Mouse (Mus musculus) ES-Bruce4 (cell line): ENCODE measurements around the gene Ipo7. TPM values are rescaled to one million over a fixed set of nuclear protein-coding genes. Genes with fewer than 3 reads are reported as not detected.
"Not testable (repeated sequence)": the region's sequence is repeated elsewhere in the genome, so short reads cannot be mapped to it uniquely, and the experiment has no call there.

Source experiments
- H3K27ac ChIP-seq: 2 replicates; pipeline ENCODE4 v1.5.1; 2012; ENCODE audit warnings: low read length, inconsistent platforms; ENCODE audit not compliant: insufficient read depth
- H3K27me3 ChIP-seq: 2 replicates; pipeline ENCODE4 v1.6.1; 2012; ENCODE audit warnings: mild to moderate bottlenecking, low read length, inconsistent platforms; ENCODE audit not compliant: control insufficient read depth, poor library complexity, insufficient read depth, severe bottlenecking
- H3K36me3 ChIP-seq: 2 replicates; pipeline ENCODE4 v1.6.1; 2012; ENCODE audit warnings: inconsistent platforms, mild to moderate bottlenecking, low read length, moderate library complexity; ENCODE audit not compliant: control insufficient read depth, poor library complexity, insufficient read depth, severe bottlenecking
- H3K4me1 ChIP-seq: one replicate; pipeline ENCODE4 v1.8.1; 2011; ENCODE audit warnings: low read length; ENCODE audit not compliant: control insufficient read depth, insufficient read depth
- H3K4me3 ChIP-seq: 2 replicates; pipeline ENCODE4 v1.5.1; 2011; ENCODE audit warnings: low read depth, mild to moderate bottlenecking, low read length
- H3K9ac ChIP-seq: 2 replicates; pipeline ENCODE4 v1.6.1; 2012; ENCODE audit warnings: low read depth, mild to moderate bottlenecking, inconsistent platforms; ENCODE audit not compliant: poor library complexity, severe bottlenecking
- H3K9me3 ChIP-seq: replicated peaks from 2 replicates; pipeline ENCODE4 v1.6.1; 2012; ENCODE audit warnings: mild to moderate bottlenecking, low read length, inconsistent platforms; ENCODE audit not compliant: control insufficient read depth, poor library complexity, insufficient read depth, severe bottlenecking
- CTCF ChIP-seq: IDR thresholded peaks from one replicate; pipeline ENCODE4 v1.8.1; 2011; ENCODE audit warnings: low read depth, low read length
- EP300 ChIP-seq: IDR thresholded peaks from 2 replicates; pipeline ENCODE4 v1.6.1; 2011; ENCODE audit warnings: low read depth, low read length; ENCODE audit not compliant: insufficient read depth
- POLR2A ChIP-seq: IDR thresholded peaks from one replicate; pipeline ENCODE4 v1.8.1; 2011; ENCODE audit warnings: low read length; ENCODE audit not compliant: insufficient read depth
- polyA plus RNA-seq: library from polyadenylated mRNA; stranded (reverse); fragments of >200 nt; gene quantifications from 2 replicates; pipeline ENCODE4 v1.2.4, GENCODE M21; 2011; ENCODE audit warnings: low read depth; ENCODE audit not compliant: missing spikeins, insufficient read depth, insufficient read length

Ipo7 gene
- polyA plus RNA-seq, 1 experiment, result 281 TPM

- peak overlapping the region; percentile 95 for H3K4me3 ChIP-seq
- H3K4me1 ChIP-seq, result no peaks in the 10 kb centered on the region
- H3K27ac ChIP-seq, result peak overlapping the region; percentile 16
- H3K36me3 ChIP-seq, result peaks cover 9% of the 10 kb centered on the region
- TF ChIP-seq CTCF, result no peak
- no peak for TF ChIP-seq EP300
- TF ChIP-seq POLR2A, result no peak
- peak overlapping the region; percentile 77 for H3K9ac ChIP-seq
- H3K27me3 ChIP-seq, result no peaks in the 10 kb centered on the region
- no peaks in the 10 kb centered on the region for H3K9me3 ChIP-seq
These were observed 32.4 kb upstream of the Ipo7 start for GRCm38 (mm10) chr7:109985661-109986132.

- Histone ChIP-seq H3K27me3 (no peaks in the 10 kb centered on the region), H3K4me1 (no peaks in the 10 kb centered on the region), H3K9ac (peak overlapping the region; percentile 77), H3K27ac (0 out of 2 replicates have a peak overlapping the region, but pooled peaks have one; percentile 23), H3K36me3 (peaks cover 8% of the 10 kb centered on the region; the same call in 1 of the 2 replicates), H3K4me3 (peak overlapping the region; percentile 95), H3K9me3 (no peaks in the 10 kb centered on the region)
- TF ChIP-seq CTCF, result no peak
- TF ChIP-seq POLR2A, result peak; percentile 57
- TF ChIP-seq EP300, result 0 out of 2 replicates have a peak, but pooled peaks have one; percentile 43
These were observed 31.9 kb upstream of the Ipo7 start for GRCm38 (mm10) chr7:109986133-109986669.

- not testable (repeated sequence) for H3K27me3 ChIP-seq, H3K9me3 ChIP-seq, H3K4me1 ChIP-seq, H3K36me3 ChIP-seq
- H3K4me3 ChIP-seq, result peak within 1 kb of the TSS; percentile 95
- peak within 1 kb of the TSS; percentile 23 for H3K27ac ChIP-seq
- peak within 1 kb of the TSS; percentile 77 for H3K9ac ChIP-seq
These were observed 31.3 kb upstream of the Ipo7 start, which contains the start of gene Tmem41b for GRCm38 (mm10) chr7:109986775-109987174. Tmem41b (minus strand) TSS chr7:109986929.

GRCm38 (mm10) chr7:109991286-109991685 is 26.8 kb upstream of the Ipo7 start:
- H3K9ac ChIP-seq, result no peak overlapping the region
- no peaks in the 10 kb centered on the region for H3K9me3 ChIP-seq
- H3K36me3 ChIP-seq, result no peaks in the 10 kb centered on the region
- no peak for TF ChIP-seq POLR2A
- TF ChIP-seq EP300, result no peak
- no peak for TF ChIP-seq CTCF
- no peak overlapping the region for H3K27ac ChIP-seq
- H3K4me1 ChIP-seq, result no peaks in the 10 kb centered on the region
- H3K4me3 ChIP-seq, result no peak overlapping the region
- H3K27me3 ChIP-seq, result no peaks in the 10 kb centered on the region

- no peak for TF ChIP-seq POLR2A
- TF ChIP-seq EP300, result no peak
- no peak for TF ChIP-seq CTCF
- H3K4me3 ChIP-seq, result no peak overlapping the region
- H3K27me3 ChIP-seq, result no peaks in the 10 kb centered on the region
- H3K4me1 ChIP-seq, result no peaks in the 10 kb centered on the region
- H3K36me3 ChIP-seq, result no peaks in the 10 kb centered on the region
- no peak overlapping the region for H3K9ac ChIP-seq
- H3K27ac ChIP-seq, result no peak overlapping the region
- no peaks in the 10 kb centered on the region for H3K9me3 ChIP-seq
These were observed 24.7 kb upstream of the Ipo7 start for GRCm38 (mm10) chr7:109993157-109993959.

GRCm38 (mm10) chr7:109998388-109998787 is 19.7 kb upstream of the Ipo7 start:
- Histone ChIP-seq H3K36me3 (no peaks in the 10 kb centered on the region), H3K27ac (no peak overlapping the region), H3K27me3 (no peaks in the 10 kb centered on the region), H3K4me1 (no peaks in the 10 kb centered on the region), H3K4me3 (no peak overlapping the region), H3K9me3 (no peaks in the 10 kb centered on the region), H3K9ac (no peak overlapping the region)
- TF ChIP-seq CTCF, result no peak
- peak; percentile 75; the same call in 1 of the 2 replicates for TF ChIP-seq EP300
